Mouse (Mus musculus): ENCODE measurements around the gene Tex12.

DNA sequence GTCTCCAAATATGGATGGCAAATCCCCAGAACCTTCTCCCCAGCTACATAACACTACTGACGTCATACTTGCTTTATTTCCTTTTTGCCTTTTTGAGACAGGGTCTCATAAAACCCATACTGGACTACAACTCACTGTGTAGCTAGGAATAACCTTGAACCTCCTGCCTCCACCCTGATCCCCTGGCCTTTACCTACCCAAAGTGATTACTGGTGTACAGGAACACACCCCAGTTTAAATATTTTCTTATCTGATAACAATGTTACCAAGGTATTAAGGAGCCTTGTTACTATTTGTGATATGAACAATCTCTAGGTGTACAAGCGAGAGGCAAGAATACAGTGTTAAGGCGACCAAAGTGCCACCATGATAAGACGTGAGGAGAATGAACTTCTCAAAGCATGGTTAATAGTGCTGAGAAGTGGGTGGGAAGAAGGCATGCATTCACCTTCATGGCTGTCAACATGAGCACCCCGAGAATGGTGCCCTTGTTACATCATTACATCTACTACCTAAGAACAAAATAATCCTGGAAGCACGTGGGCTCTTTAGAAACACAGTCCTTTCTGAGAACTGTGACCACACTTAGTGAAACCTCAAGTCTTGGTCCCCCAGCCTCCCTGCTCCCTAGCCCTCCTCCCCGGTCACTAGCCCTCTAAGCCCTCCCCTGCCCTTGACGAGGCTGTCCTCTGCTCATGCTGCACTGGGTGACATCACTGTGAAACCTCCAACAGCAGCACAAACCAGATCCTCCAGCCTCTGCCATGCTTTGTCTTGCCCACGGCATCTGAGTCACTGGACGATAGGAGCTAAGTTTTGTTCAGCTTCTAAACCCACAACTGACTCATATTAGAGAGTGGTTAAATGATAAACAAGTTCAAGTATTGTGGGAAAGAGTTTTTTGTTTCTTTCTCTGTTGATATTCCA is 8.7 kb upstream of the Tex12 start:
- no peak for TF ChIP-seq TBP (IDR thresholded peaks at IDR 0.05; ENCODE audit: low read depth, low read length)
- no peak for TF ChIP-seq RAD21 (IDR thresholded peaks at IDR 0.05; ENCODE audit: low read depth, low read length)
- TF ChIP-seq JUND (IDR thresholded peaks at IDR 0.05; ENCODE audit: low read depth, low read length) = no peak
- TF ChIP-seq CTCF (IDR thresholded peaks at IDR 0.05 in 2 of 3, conservative IDR thresholded peaks at IDR 0.05 in 1 of 3; ENCODE audit: control insufficient read depth in 1 of 3, insufficient read depth in 1 of 3, low read depth in 2 of 3, low read length in 3 of 3, poor library complexity in 1 of 3, severe bottlenecking in 1 of 3) = no peak
- TF ChIP-seq ETS1 (IDR thresholded peaks at IDR 0.05; ENCODE audit: low read depth, low read length) = no peak
- no peak for TF ChIP-seq ZNF384 (IDR thresholded peaks at IDR 0.05; ENCODE audit: low read depth, low read length)
